Mouse (Mus musculus) lung, postnatal 0 days (tissue): Measurements from ENCODE around the gene Kif22.

ENCODE experiments used
- CTCF ChIP-seq: IDR thresholded peaks from 2 replicates; pipeline ENCODE4 v1.5.1; 2016; ENCODE audit warnings: antibody characterized with exemption, mild to moderate bottlenecking
- EP300 ChIP-seq: IDR thresholded peaks from 2 replicates; pipeline ENCODE4 v1.6.1; 2016; ENCODE audit warnings: antibody characterized with exemption, mild to moderate bottlenecking, control low read depth

DNA sequence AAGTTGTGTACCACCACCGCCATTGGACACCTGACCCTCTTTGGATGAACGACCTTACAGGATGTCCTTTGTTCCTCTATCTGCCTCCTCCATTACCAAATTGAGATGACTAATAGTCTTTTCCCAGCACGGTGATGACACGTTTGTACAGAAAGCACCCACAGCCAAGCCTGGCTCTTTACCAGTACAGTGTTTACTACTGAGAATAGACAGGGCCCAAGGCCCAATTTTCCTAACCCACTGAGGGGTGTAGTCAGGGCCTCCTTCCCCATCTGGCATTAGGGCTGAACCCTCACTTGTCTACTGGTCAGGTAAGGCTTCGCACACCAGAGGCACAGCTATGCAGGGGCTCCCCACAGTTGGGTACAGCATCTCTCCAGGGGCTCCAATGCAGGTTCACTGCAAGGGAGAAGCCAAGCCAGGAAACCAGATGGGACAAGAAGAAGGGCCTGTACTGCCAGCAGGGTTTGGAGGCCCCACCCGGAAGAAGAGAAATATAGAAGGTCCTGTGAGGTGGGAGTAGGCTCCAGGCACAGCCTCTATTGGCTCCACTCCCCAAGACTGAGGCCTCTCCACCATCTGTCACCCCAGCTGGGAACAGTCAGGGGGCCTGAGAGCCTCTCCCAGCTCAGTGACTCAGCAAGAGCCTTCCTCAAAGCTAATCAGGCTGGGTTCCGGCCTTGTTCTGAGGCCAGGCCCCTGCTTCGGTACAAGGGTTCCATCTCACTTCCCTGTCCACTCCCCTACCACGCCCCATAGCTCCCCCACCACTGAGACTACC, 33.8 kb downstream of the Kif22 start:
- no peak for TF ChIP-seq CTCF
- TF ChIP-seq EP300, result no peak; the same call in 1 of the 2 replicates
